Mouse (Mus musculus): ENCODE data around the gene Osbpl2.

The Osbpl2 gene

GRCm38 (mm10) chr2:180200681-180201080 is 81.6 kb downstream of the Osbpl2 start:
- no peak for DNase-seq (ENCODE audit: low spot score in 2 of 2)

GRCm38 (mm10) chr2:180201303-180201702 is 82.2 kb downstream of the Osbpl2 start:
- DNase-seq (ENCODE audit: low spot score in 2 of 2) = no peak

GRCm38 (mm10) chr2:180202263-180202662 is 83.2 kb downstream of the Osbpl2 start:
- DNase-seq (ENCODE audit: low spot score in 2 of 2) = no peak

- no peak for DNase-seq (ENCODE audit: low spot score in 2 of 2)
These were observed 83.7 kb downstream of the Osbpl2 start for GRCm38 (mm10) chr2:180202805-180203204.

- DNase-seq (ENCODE audit: low spot score in 2 of 2) = no peak
These were observed 85.4 kb downstream of the Osbpl2 start for GRCm38 (mm10) chr2:180204501-180204900.

- DNase-seq (ENCODE audit: low spot score in 2 of 2) = no peak
These were observed 86.2 kb downstream of the Osbpl2 start for GRCm38 (mm10) chr2:180205083-180205955.

- no peak for DNase-seq (ENCODE audit: low spot score in 2 of 2)
These were observed 86.8 kb downstream of the Osbpl2 start for GRCm38 (mm10) chr2:180205956-180206280.

GRCm38 (mm10) chr2:180207840-180208239 is 88.7 kb downstream of the Osbpl2 start:
- no peak for DNase-seq (ENCODE audit: low spot score in 2 of 2)

GRCm38 (mm10) chr2:180208976-180209375 is 89.9 kb downstream of the Osbpl2 start:
- DNase-seq (ENCODE audit: low spot score in 2 of 2) = no peak

GRCm38 (mm10) chr2:180212255-180212654 is 93.1 kb downstream of the Osbpl2 start:
- no peak for DNase-seq (ENCODE audit: low spot score in 2 of 2)

Measured in urinary bladder, postnatal 4 days (tissue).